Comparison of ENCODE assay signal across 15 mouse cellular contexts in genomic region chr19:45916461-45916860, GRCm38 (mm10).
"Had no signal": no experiment of that assay in that cellular context is flagged by ENCODE, and none has a peak within 500 bp of the region (broad histone marks: within the 10 kb centered on the region; RNA-seq: fewer than 3 reads in every experiment).

No protein-coding gene starts in this region.

- H3K4me3 ChIP-seq: limb, embryonic 12.5 days; limb, embryonic 15.5 days; midbrain, embryonic 12.5 days; neural tube, embryonic 12.5 days; stomach, embryonic 15.5 days had no signal

- H3K27ac ChIP-seq: kidney, postnatal 0 days; limb, embryonic 12.5 days; limb, embryonic 15.5 days; liver, embryonic 14.5 days; macrophage; midbrain, embryonic 12.5 days; neural tube, embryonic 12.5 days; stomach, embryonic 15.5 days had no signal

- DNase-seq: kidney, postnatal 25 days; liver, postnatal 0 days; lung, embryonic 14.5 days; retina, postnatal 1 day; right cerebral cortex, postnatal 25 days; spleen, adult 18-20 months; thymus, postnatal 36 days had no signal
